Mouse (Mus musculus) embryonic facial prominence, embryonic 14.5 days (tissue): ENCODE measurements around the gene Lrig3. TPM values are rescaled to one million over a fixed set of nuclear protein-coding genes. Genes with fewer than 3 reads are reported as not detected.

ENCODE experiments used
- ATAC-seq: fragments of 200-750 bp; cut with Nextera tagmentation; 2 replicates; pipeline ENCODE4 v1.8.0; 2017; ENCODE audit warnings: low read depth, moderate number of reproducible peaks, moderate TSS enrichment
- DNase-seq: peaks from one replicate; pipeline ENCODE4 v3.0.0-alpha.2; 2015; ENCODE audit warnings: low spot score
- H3K27ac ChIP-seq: fragments of 300-500 bp; sonication (generic); replicated peaks from 2 replicates; pipeline ENCODE4 v1.5.1; 2014; ENCODE audit warnings: low read depth, mild to moderate bottlenecking, low read length, moderate library complexity
- H3K27me3 ChIP-seq: fragments of 300-500 bp; sonication (generic); replicated peaks from 2 replicates; pipeline ENCODE4 v1.6.1; 2014; ENCODE audit warnings: low read length; ENCODE audit not compliant: control insufficient read depth, insufficient read depth
- H3K36me3 ChIP-seq: fragments of 300-500 bp; sonication (generic); 2 replicates; pipeline ENCODE4 v1.6.1; 2014; ENCODE audit warnings: low read length, mixed read lengths; ENCODE audit not compliant: control insufficient read depth, insufficient read depth
- H3K4me1 ChIP-seq: fragments of 300-500 bp; sonication (generic); 2 replicates; pipeline ENCODE4 v1.6.1; 2014; ENCODE audit warnings: antibody characterized with exemption, low read length; ENCODE audit not compliant: control insufficient read depth, insufficient read depth
- H3K4me2 ChIP-seq: fragments of 300-500 bp; sonication (generic); 2 replicates; pipeline ENCODE4 v1.6.1; 2014; ENCODE audit warnings: low read depth, mild to moderate bottlenecking, low read length, moderate library complexity, mixed read lengths
- H3K4me3 ChIP-seq: fragments of 300-500 bp; sonication (generic); 2 replicates; pipeline ENCODE4 v1.5.1; 2014; ENCODE audit warnings: low read depth, mild to moderate bottlenecking, low read length
- H3K9ac ChIP-seq: fragments of 300-500 bp; sonication (generic); 2 replicates; pipeline ENCODE4 v1.6.1; 2014; ENCODE audit warnings: low read depth, mild to moderate bottlenecking, low read length, moderate library complexity, mixed read lengths
- H3K9me3 ChIP-seq: fragments of 300-500 bp; sonication (generic); 2 replicates; pipeline ENCODE4 v1.6.1; 2016; ENCODE audit warnings: low read length; ENCODE audit not compliant: control insufficient read depth
- WGBS: fragments of 180-500 bp; shearing (Covaris S2); extraction: QIAGEN DNeasy Blood & Tissue Kit; methylation state at CpG from one replicate; pipeline ENCODE4 v1.1.7; 2014; 5-methylcytosine and 5-hydroxymethylcytosine counted together
- polyA plus RNA-seq: library from polyadenylated mRNA; unstranded; fragments of >200 nt; fragmentation: Nextera tagmentation; extraction: Ambion mirVana; gene quantifications from 2 replicates; pipeline ENCODE4 v1.2.1, GENCODE M21; 2014

The Lrig3 gene
- polyA plus RNA-seq = 23.6 and 29.1 TPM in 2 replicates

- ATAC-seq = peak; percentile 84
- H3K9me3 ChIP-seq = no peaks in the 10 kb centered on the region
Measured at GRCm38 (mm10) chr10:125965968-125966480, at the start of gene Lrig3. Gene Lrig3 (plus strand): TSS chr10:125966168.

GRCm38 (mm10) chr10:125916781-125917180 lies 49.2 kb upstream of the Lrig3 start:
- Histone ChIP-seq H3K27ac (no peak overlapping the region), H3K27me3 (no peaks in the 10 kb centered on the region), H3K4me3 (no peak overlapping the region), H3K36me3 (no peaks in the 10 kb centered on the region), H3K4me1 (peaks cover 5% of the 10 kb centered on the region; the same call in 1 of the 2 replicates), H3K9me3 (no peaks in the 10 kb centered on the region), H3K9ac (no peak overlapping the region), H3K4me2 (peak overlapping the region; percentile 32)
- no peak for DNase-seq
- no peak for ATAC-seq
- WGBS = 44% methylated on average over 6 of the region's 6 CpGs

More at GRCm38 (mm10) chr10:125965968-125966480, at the start of gene Lrig3:
- no peaks in the 10 kb centered on the region for H3K27me3 ChIP-seq
- peak within 1 kb of the TSS; percentile 93 for H3K4me3 ChIP-seq
- peak within 1 kb of the TSS; percentile 100 for H3K9ac ChIP-seq
- peak within 1 kb of the TSS; percentile 97 for H3K27ac ChIP-seq
- WGBS = under 1% methylated on average over 40 of the region's 62 CpGs
- H3K36me3 ChIP-seq = no peaks in the 10 kb centered on the region
- DNase-seq = peak; percentile 96
- peaks cover 27% of the 10 kb centered on the region for H3K4me1 ChIP-seq
- peak within 1 kb of the TSS; percentile 92 for H3K4me2 ChIP-seq

- Histone ChIP-seq H3K4me2 (peak overlapping the region; percentile 48), H3K9me3 (no peaks in the 10 kb centered on the region), H3K4me3 (no peak overlapping the region), H3K4me1 (peaks cover 10% of the 10 kb centered on the region), H3K9ac (peak overlapping the region; percentile 15; the same call in 1 of the 2 replicates), H3K27me3 (no peaks in the 10 kb centered on the region), H3K36me3 (no peaks in the 10 kb centered on the region), H3K27ac (no peak overlapping the region)
- no peak for ATAC-seq
- WGBS = 8% methylated on average over 9 of the region's 9 CpGs
- DNase-seq = peak; percentile 46
Measured at GRCm38 (mm10) chr10:125917436-125917871, 48.5 kb upstream of the Lrig3 start.

GRCm38 (mm10) chr10:125918994-125919393 lies 47.0 kb upstream of the Lrig3 start:
- no peak overlapping the region for H3K4me2 ChIP-seq
- peaks cover 13% of the 10 kb centered on the region for H3K4me1 ChIP-seq
- no peaks in the 10 kb centered on the region for H3K27me3 ChIP-seq
- 0 out of 2 replicates have a peak, but pooled peaks cover under 1% of the 10 kb centered on the region for H3K9me3 ChIP-seq
- ATAC-seq (no peak), DNase-seq (no peak)
- no peaks in the 10 kb centered on the region for H3K36me3 ChIP-seq
- no peak overlapping the region for H3K27ac ChIP-seq
- H3K9ac ChIP-seq = no peak overlapping the region
- WGBS = 71% methylated on average over 1 of the region's 1 CpGs
- H3K4me3 ChIP-seq = no peak overlapping the region

- DNase-seq = no peak
- 0 out of 2 replicates have a peak, but pooled peaks cover 11% of the 10 kb centered on the region for H3K9me3 ChIP-seq
- no peak overlapping the region for H3K4me2 ChIP-seq
- no peak overlapping the region for H3K4me3 ChIP-seq
- no peak for ATAC-seq
- H3K36me3 ChIP-seq = no peaks in the 10 kb centered on the region
- H3K27ac ChIP-seq = no peak overlapping the region
- 18% methylated on average over 6 of the region's 6 CpGs for WGBS
- H3K27me3 ChIP-seq = no peaks in the 10 kb centered on the region
- peaks cover 13% of the 10 kb centered on the region for H3K4me1 ChIP-seq
- no peak overlapping the region for H3K9ac ChIP-seq
Measured at GRCm38 (mm10) chr10:125921654-125922446, 44.1 kb upstream of the Lrig3 start.

GRCm38 (mm10) chr10:125929961-125930360 lies 36.0 kb upstream of the Lrig3 start:
- Histone ChIP-seq H3K27ac (no peak overlapping the region), H3K9ac (no peak overlapping the region), H3K4me1 (no peaks in the 10 kb centered on the region), H3K4me3 (no peak overlapping the region), H3K9me3 (0 out of 2 replicates have a peak, but pooled peaks cover under 1% of the 10 kb centered on the region), H3K4me2 (no peak overlapping the region), H3K27me3 (no peaks in the 10 kb centered on the region), H3K36me3 (no peaks in the 10 kb centered on the region)
- ATAC-seq = no peak
- no peak for DNase-seq
- WGBS = 85% methylated on average over 3 of the region's 3 CpGs

GRCm38 (mm10) chr10:125933388-125933787 lies 32.6 kb upstream of the Lrig3 start:
- no peaks in the 10 kb centered on the region for H3K27me3 ChIP-seq
- H3K4me3 ChIP-seq = no peak overlapping the region
- H3K27ac ChIP-seq = no peak overlapping the region
- no peak overlapping the region for H3K9ac ChIP-seq
- WGBS = 73% methylated on average over 6 of the region's 6 CpGs
- no peaks in the 10 kb centered on the region for H3K9me3 ChIP-seq
- H3K36me3 ChIP-seq = no peaks in the 10 kb centered on the region
- DNase-seq = no peak
- no peak overlapping the region for H3K4me2 ChIP-seq
- ATAC-seq = no peak
- H3K4me1 ChIP-seq = peaks cover 13% of the 10 kb centered on the region; the same call in 1 of the 2 replicates

GRCm38 (mm10) chr10:125934095-125934494 lies 31.9 kb upstream of the Lrig3 start:
- DNase-seq (no peak), ATAC-seq (no peak)
- 57% methylated on average over 3 of the region's 3 CpGs for WGBS
- Histone ChIP-seq H3K36me3 (no peaks in the 10 kb centered on the region), H3K27ac (no peak overlapping the region), H3K27me3 (no peaks in the 10 kb centered on the region), H3K4me3 (no peak overlapping the region), H3K9me3 (no peaks in the 10 kb centered on the region), H3K9ac (no peak overlapping the region), H3K4me1 (peaks cover 14% of the 10 kb centered on the region; the same call in 1 of the 2 replicates), H3K4me2 (no peak overlapping the region)
